Mouse (Mus musculus): ENCODE results near the gene Map3k20.

GRCm38 (mm10) chr2:72390474-72390873 is 105.0 kb downstream of the Map3k20 start:
- TF ChIP-seq POLR2A (IDR thresholded peaks at IDR 0.05; ENCODE audit: borderline replicate concordance, extremely low read depth, low read depth, low read length) (no peak), CTCF (IDR thresholded peaks at IDR 0.05; ENCODE audit: insufficient read depth, low read length) (no peak)

All from lung, adult 2 months (tissue).